Mouse (Mus musculus): Measurements from ENCODE around the gene Plekhn1.

The Plekhn1 gene

DNA sequence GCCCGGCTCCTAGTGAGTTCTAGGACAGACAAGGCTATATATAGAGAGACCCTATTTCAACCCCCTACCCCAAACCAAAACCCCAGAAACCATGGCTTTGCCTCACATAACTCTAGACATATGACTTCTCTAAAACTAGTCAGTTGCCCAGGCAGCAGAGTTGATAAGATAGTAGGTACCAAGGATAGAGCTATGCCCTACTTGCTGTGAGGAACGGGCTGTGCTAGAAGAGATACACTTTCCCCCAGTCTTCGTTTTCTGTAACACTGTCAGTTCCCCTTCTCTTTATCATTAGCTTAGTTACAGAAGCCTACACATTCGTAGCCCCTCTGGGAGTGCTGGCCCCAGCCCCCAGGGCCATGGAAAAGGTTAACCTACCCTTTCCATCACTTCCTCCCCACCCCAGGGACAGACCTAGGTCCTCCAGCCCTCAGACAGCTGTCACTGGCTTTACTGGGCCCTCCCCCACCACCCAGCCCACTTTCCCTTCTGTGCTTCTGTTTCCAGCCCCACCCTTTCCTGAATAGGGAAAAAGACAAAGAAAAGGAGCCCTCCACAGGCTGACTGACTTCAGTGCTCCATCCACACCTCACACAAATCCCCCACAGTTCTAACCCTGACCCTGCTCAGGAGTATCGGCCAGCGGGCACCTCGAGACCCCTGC lies 50.2 kb downstream of the Plekhn1 start:
- no peak for DNase-seq (ENCODE audit: low read depth)

DNA sequence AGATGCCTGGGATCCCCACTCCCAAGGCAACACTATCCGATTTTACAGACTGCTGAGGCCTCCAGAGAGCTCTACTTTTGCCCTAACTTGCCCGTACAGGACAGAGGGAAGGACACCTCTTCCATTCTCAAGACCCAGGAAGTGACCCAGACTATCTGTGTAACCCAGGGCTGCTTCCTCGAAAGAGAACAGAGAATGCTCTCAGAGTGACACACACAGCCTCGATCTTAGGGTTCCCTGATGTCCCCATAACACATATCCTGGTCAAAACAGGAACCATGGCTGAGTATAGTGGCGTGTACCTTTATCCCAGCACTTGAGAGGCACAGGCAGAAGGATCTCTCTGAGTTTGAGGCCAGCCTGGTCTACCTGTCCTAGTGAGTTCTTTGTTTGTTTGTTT lies 50.9 kb downstream of the Plekhn1 start:
- DNase-seq (ENCODE audit: low read depth): no peak

DNA sequence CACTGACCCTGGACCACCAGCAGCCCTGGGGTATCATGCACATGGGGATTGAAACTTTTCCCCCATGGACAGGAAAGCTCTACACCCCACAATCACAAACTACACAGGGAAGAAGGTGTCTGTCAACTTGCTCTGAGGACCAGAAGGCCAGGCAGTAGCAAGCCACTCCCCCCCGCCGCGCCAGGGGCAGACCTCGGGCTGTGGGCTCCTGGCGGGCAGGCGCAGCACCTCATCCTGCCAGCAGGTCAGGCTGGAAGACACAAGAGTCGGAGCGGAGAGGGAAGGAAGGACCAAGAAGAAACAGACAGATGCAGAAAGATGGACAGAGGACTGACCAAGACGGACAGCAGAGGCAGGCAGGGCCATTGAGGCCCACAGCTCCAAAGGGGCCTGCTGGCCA lies 57.0 kb downstream of the Plekhn1 start:
- no peak for DNase-seq (ENCODE audit: low read depth)

DNA sequence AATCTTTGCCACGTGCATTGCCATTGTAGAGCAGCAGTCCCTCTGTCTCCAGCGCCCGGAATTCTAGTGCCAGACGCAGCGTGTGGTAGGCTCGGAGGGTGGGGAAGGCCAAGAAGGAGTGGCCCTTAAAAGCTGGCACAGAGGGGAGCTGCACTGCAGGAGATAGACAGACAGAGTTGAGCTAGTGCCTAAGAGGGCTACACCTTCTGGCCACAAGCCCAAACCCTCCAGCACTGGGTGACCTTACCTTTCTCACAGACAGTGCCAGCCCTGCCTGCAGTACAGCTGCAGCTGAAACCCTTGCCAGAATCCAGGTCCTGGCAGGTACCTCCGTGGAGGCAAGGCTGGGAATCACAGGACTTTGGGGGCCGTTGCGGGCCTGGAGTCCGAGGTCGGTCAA lies 62.8 kb downstream of the Plekhn1 start:
- DNase-seq (ENCODE audit: low read depth): no peak
